Comparison of ENCODE assay signal across 29 mouse cellular contexts in the genomic region with DNA sequence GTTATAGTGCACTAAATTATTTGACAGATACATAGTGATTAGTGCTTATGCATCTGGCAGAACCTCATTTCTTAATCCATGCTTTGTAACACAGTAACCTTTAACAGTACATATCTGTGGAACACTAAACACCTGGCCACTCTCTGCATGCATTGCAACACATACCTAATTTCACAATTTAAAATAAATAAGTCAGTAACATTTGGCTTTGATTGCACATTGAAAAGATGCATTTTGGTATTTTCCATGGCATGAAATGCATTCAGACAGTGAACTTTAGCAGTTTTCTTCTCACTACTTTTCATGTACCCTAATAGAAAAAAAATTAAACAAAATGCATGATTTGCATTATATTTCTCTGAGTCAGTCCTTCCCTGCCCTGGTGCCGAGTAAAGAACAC.
"Had no signal": no experiment of that assay in that cellular context is flagged by ENCODE, and none has a peak within 500 bp of the region (broad histone marks: within the 10 kb centered on the region; RNA-seq: fewer than 3 reads in every experiment).

No protein-coding gene starts in this region.

- H3K4me3 ChIP-seq: left cerebral cortex, adult 2 months; limb, embryonic 10.5 days; limb, embryonic 12.5 days; limb, embryonic 13.5 days; limb, embryonic 15.5 days; liver, embryonic 12.5 days; liver, embryonic 13.5 days; liver, embryonic 15.5 days; lung, embryonic 15.5 days; megakaryocyte, embryonic 14.5 days; midbrain, embryonic 10.5 days; midbrain, embryonic 12.5 days; midbrain, embryonic 13.5 days; midbrain, embryonic 15.5 days; myocyte had no signal

- H3K36me3 ChIP-seq: limb, embryonic 10.5 days; limb, embryonic 12.5 days; limb, embryonic 13.5 days; limb, embryonic 15.5 days; liver, embryonic 12.5 days; liver, embryonic 13.5 days; liver, embryonic 15.5 days; lung, embryonic 15.5 days; midbrain, embryonic 10.5 days; midbrain, embryonic 12.5 days; midbrain, embryonic 13.5 days; midbrain, embryonic 15.5 days had no signal

- DNase-seq: left cerebral cortex, postnatal 4 days; liver, embryonic 13.5 days; lung, adult 18-20 months; lung, adult 2 months; lung, embryonic 14.5 days; lung, postnatal 10 days; lung, postnatal 14 days; lung, postnatal 36 days; lung, postnatal 4 days; midbrain, embryonic 14.5 days had no signal

- H3K9me3 ChIP-seq: limb, embryonic 10.5 days; limb, embryonic 12.5 days; limb, embryonic 13.5 days; limb, embryonic 15.5 days; liver, embryonic 12.5 days; liver, embryonic 13.5 days; liver, embryonic 15.5 days; lung, embryonic 15.5 days; megakaryocyte, embryonic 14.5 days; midbrain, embryonic 10.5 days; midbrain, embryonic 12.5 days; midbrain, embryonic 13.5 days; midbrain, embryonic 15.5 days had no signal

- H3K27me3 ChIP-seq: limb, embryonic 12.5 days; limb, embryonic 13.5 days; limb, embryonic 15.5 days; liver, embryonic 12.5 days; liver, embryonic 13.5 days; liver, embryonic 15.5 days; lung, embryonic 15.5 days; megakaryocyte, embryonic 14.5 days; midbrain, embryonic 12.5 days; midbrain, embryonic 13.5 days; midbrain, embryonic 15.5 days had no signal

- ATAC-seq: liver, embryonic 12.5 days; lung, postnatal 0 days; midbrain, embryonic 13.5 days; midbrain, embryonic 15.5 days; midbrain, embryonic 16.5 days had no signal

- H3K9ac ChIP-seq: limb, embryonic 12.5 days; limb, embryonic 13.5 days; limb, embryonic 15.5 days; liver, embryonic 12.5 days; liver, embryonic 13.5 days; liver, embryonic 14.5 days; liver, embryonic 15.5 days; lung, embryonic 14.5 days; lung, embryonic 15.5 days; midbrain, embryonic 12.5 days; midbrain, embryonic 13.5 days; midbrain, embryonic 15.5 days had no signal

- H3K27ac ChIP-seq: left cerebral cortex, adult 2 months; limb, embryonic 10.5 days; limb, embryonic 12.5 days; limb, embryonic 13.5 days; limb, embryonic 15.5 days; liver, embryonic 12.5 days; liver, embryonic 13.5 days; liver, embryonic 14.5 days; liver, embryonic 15.5 days; lung, embryonic 15.5 days; macrophage; midbrain, embryonic 10.5 days; midbrain, embryonic 12.5 days; midbrain, embryonic 13.5 days; midbrain, embryonic 15.5 days had no signal

- H3K4me2 ChIP-seq: limb, embryonic 12.5 days; limb, embryonic 13.5 days; limb, embryonic 15.5 days; liver, embryonic 12.5 days; liver, embryonic 13.5 days; liver, embryonic 15.5 days; lung, embryonic 14.5 days; lung, embryonic 15.5 days; midbrain, embryonic 11.5 days; midbrain, embryonic 12.5 days; midbrain, embryonic 13.5 days; midbrain, embryonic 15.5 days had no signal

- H3K4me1 ChIP-seq: limb, embryonic 10.5 days; limb, embryonic 12.5 days; limb, embryonic 13.5 days; limb, embryonic 15.5 days; liver, embryonic 12.5 days; liver, embryonic 13.5 days; liver, embryonic 15.5 days; lung, embryonic 15.5 days; megakaryocyte, embryonic 14.5 days; midbrain, embryonic 12.5 days had no signal
